Mouse (Mus musculus): ENCODE data around the gene Rexo4.

Rexo4 gene

DNA sequence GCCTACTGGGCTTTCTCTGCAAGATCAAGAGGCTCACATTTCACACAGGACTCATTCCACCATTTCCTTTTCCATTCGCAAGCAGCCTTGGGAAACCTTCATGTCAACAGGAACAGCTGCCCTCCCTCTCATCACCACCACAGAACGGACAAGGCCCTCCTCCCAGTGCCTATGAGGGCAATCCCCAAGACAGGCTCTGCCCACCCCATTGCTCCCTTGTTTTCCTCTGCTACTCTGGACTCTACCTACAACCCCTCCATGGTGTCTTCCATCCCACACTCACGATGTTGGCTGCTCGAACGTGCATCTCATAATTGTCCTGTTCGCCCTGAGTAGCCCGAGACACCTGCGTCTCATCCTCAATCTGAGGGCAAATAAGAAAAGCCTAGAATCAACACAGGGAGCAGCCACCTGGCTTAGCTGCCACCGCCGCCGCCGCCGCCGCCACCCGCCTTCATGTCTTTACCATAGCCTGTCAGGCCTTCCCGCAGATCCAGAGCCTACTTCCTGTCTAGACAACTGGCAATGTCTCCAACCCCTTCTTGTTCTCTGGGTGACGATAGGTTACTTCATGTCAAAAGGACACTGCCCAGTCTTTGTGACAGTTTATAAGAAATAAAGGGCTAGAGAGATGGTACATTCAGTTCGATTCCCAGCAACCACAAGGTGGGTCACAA is 55.3 kb downstream of the Rexo4 start:
- peak; percentile 90 for DNase-seq

DNA sequence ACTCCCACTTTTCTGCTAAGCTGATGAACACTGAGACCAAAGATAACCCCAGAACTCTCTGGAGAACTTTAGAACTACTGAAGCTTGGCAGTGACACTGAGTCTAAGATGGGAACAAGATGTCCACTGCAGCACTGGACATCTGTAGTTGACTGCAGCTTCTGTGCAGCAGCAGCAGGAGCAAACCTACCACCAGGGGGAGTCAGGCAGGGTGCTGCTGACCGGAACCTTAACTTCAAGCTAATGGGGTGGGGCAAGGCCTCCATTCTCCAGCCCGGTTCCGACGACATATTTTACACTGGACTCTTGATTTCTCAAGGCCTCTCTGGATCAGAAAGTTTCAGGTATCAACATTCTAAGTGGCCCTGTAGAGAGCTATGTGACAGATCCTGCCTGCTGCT is 57.1 kb downstream of the Rexo4 start:
- peak; percentile 92 for DNase-seq

DNA sequence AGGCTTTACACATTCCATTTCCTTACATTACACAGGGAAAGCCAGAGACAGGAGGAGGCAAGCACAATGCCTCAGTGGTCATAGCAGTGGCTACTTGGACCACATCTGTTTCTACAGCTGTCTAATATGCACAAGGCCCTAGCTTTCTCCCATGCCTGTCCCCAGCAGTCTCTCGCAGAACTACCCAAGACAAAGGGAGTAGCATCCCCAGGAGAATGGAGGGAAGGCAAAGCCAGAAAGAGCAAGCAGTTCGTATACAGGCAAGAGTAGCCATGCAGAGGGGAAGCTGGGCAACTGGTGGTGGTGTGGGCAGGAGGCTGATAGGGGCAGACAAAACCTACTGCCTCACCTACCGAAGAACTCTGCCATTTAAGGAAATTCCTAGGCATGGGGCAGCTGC is 57.8 kb downstream of the Rexo4 start:
- DNase-seq = peak; percentile 80

DNA sequence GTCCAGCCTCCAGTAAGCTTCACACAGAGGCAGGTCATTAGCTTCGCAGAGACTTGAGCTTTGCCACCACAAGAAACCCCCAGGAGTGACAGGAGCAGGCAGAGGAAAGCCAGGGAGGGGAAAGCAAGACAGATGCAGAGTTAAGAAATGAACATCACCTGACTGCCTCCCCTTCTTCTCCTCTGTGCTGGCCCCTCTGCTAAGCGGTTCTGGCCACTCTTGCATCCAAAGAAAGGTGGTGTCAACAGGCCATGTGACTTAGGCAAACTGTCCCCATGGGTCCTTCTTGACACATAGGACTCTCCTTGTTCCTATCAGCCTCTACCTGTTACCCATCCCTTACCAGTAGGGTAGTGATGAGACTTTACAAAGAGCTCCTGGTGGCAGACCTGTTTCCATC is 58.2 kb downstream of the Rexo4 start:
- peak; percentile 85 for DNase-seq
